Mouse (Mus musculus): ENCODE results near the gene R3hdm2. TPM values are rescaled to one million over a fixed set of nuclear protein-coding genes. Genes with fewer than 3 reads are reported as not detected.

Gene R3hdm2
- total and polyA plus RNA-seq, 3 experiments, result 8.2 to 60.6 TPM; not detected in 1

GRCm38 (mm10) chr10:127339683-127340576 is 40.2 kb upstream of the R3hdm2 start:
- no peaks in the 10 kb centered on the region for H3K27me3 ChIP-seq (ENCODE audit: control insufficient read depth in 1 of 2, insufficient read depth in 2 of 2, low read length in 2 of 2)

DNA sequence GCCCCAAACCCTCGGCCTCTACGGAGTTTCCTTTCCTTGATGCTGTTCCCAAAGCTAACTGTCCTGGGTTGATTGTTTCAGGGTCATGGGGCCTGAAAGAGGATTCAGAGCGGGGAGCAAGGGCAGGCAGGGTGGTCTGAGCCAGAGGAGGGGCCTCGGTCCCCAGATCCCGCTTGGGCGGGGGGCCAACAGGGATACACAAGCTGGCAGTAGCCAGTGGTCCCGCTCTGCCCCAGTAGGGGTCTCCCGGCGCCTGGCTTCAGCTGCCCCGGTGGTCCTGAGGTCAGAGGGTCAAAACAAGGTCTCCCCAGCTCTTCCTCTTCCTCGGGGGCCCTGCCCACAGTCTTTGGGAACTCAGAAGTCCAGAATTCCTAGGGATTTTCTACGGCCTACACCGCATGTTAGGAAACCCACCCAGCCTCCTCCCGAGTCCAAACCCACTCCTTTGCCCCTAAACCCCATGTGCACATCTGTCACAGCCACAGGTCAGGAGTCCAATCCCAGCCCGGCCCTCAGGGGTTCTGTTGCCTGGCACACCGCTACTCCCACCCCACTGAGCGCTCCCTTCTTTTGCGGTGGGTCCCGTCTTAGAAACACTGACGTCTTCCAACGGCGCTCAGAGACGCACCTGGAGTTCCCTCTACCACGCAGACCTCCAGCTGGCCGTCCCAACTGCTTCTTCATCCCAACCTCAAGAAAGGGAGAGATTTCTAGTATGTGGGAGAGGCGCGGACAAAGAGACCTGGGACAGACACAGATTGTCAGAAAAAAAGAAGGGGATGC is 39.4 kb upstream of the R3hdm2 start:
- Histone ChIP-seq H3K27ac (ENCODE audit: control insufficient read depth, low read depth, low read length) (no peak overlapping the region), H3K4me1 (ENCODE audit: control insufficient read depth in 1 of 2, insufficient read depth in 2 of 2, low read length in 2 of 2) (0 out of 4 replicates have a peak, but pooled peaks cover 0 to 3% of the 10 kb centered on the region in 2 experiments), H3K9me3 (replicated peaks; ENCODE audit: insufficient read depth, low read length) (no peaks in the 10 kb centered on the region), H3K79me2 (ENCODE audit: control insufficient read depth, insufficient read depth, low read length, poor library complexity) (no peaks in the 10 kb centered on the region; the same call in 1 of the 2 replicates), H3K27me3 (ENCODE audit: control insufficient read depth in 1 of 2, insufficient read depth in 2 of 2, low read length in 2 of 2) (no peaks in the 10 kb centered on the region), H3K36me3 (ENCODE audit: control insufficient read depth in 1 of 2, insufficient read depth in 2 of 2, low read length in 2 of 2) (peaks cover 0 to 2% of the 10 kb centered on the region in 2 experiments; a peak in 1 of 4 replicates), H3K9ac (ENCODE audit: control insufficient read depth, low read depth, low read length, poor library complexity, severe bottlenecking) (peak overlapping the region; percentile 50), H3K4me3 (ENCODE audit: control insufficient read depth in 1 of 2, insufficient read depth in 1 of 2, low read depth in 2 of 2, low read length in 2 of 2) (peak overlapping the region; percentile 38 to 95)
- peak; percentile 50 for DNase-seq (ENCODE audit: low read depth, low spot score)
- TF ChIP-seq MYB (IDR thresholded peaks at IDR 0.05; ENCODE audit: low read depth, low read length) (no peak), POLR2AphosphoS2 (IDR thresholded peaks at IDR 0.05; ENCODE audit: low read length) (no peak), TAL1 (IDR thresholded peaks at IDR 0.05; ENCODE audit: low read length) (no peak), KAT2A (conservative IDR thresholded peaks at IDR 0.05; ENCODE audit: low read depth, low read length) (no peak), MYC (IDR thresholded peaks at IDR 0.05; ENCODE audit: low read depth, low read length) (no peak), BHLHE40 (IDR thresholded peaks at IDR 0.05; ENCODE audit: borderline replicate concordance, low read depth, low read length) (no peak), GATA1 (IDR thresholded peaks at IDR 0.05; ENCODE audit: low read depth, low read length) (no peak), ZKSCAN1 (IDR thresholded peaks at IDR 0.05; ENCODE audit: low read depth, low read length) (no peak), TBP (IDR thresholded peaks at IDR 0.05; ENCODE audit: low read depth, low read length) (no peak), UBTF (IDR thresholded peaks at IDR 0.05; ENCODE audit: borderline replicate concordance, insufficient read depth, low read depth, low read length) (no peak)

More at GRCm38 (mm10) chr10:127339683-127340576, 40.2 kb upstream of the R3hdm2 start:
- no peaks in the 10 kb centered on the region for H3K9me3 ChIP-seq (replicated peaks; ENCODE audit: insufficient read depth, low read length)
- H3K79me2 ChIP-seq (ENCODE audit: control insufficient read depth, insufficient read depth, low read length, poor library complexity), result no peaks in the 10 kb centered on the region; the same call in 1 of the 2 replicates
- H3K27ac ChIP-seq (ENCODE audit: control insufficient read depth, low read depth, low read length), result peak overlapping the region; percentile 56
- H3K36me3 ChIP-seq (ENCODE audit: control insufficient read depth in 1 of 2, insufficient read depth in 2 of 2, low read length in 2 of 2), result peaks cover 0 to 2% of the 10 kb centered on the region in 2 experiments; a peak in 1 of 4 replicates
- peak overlapping the region; percentile 61 to 95 for H3K4me3 ChIP-seq (ENCODE audit: control insufficient read depth in 1 of 2, insufficient read depth in 1 of 2, low read depth in 2 of 2, low read length in 2 of 2)
- H3K9ac ChIP-seq (ENCODE audit: control insufficient read depth, low read depth, low read length, poor library complexity, severe bottlenecking), result peak overlapping the region; percentile 66
- DNase-seq (ENCODE audit: low read depth, low spot score), result peak; percentile 90
- 0 out of 4 replicates have a peak, but pooled peaks cover 0 to 3% of the 10 kb centered on the region in 2 experiments for H3K4me1 ChIP-seq (ENCODE audit: control insufficient read depth in 1 of 2, insufficient read depth in 2 of 2, low read length in 2 of 2)
- TF ChIP-seq CHD2 (IDR thresholded peaks at IDR 0.05; ENCODE audit: low read length) (no peak; the same call in 1 of the 2 replicates), RCOR1 (IDR thresholded peaks at IDR 0.05; ENCODE audit: low read depth, low read length) (no peak), ZC3H11A (IDR thresholded peaks at IDR 0.05; ENCODE audit: low read depth, low read length) (no peak), MAX (IDR thresholded peaks at IDR 0.05; ENCODE audit: low read length) (no peak), NELFE (IDR thresholded peaks at IDR 0.05; ENCODE audit: low read depth, low read length) (peak; percentile 19; the same call in 1 of the 2 replicates), MAZ (IDR thresholded peaks at IDR 0.05; ENCODE audit: low read depth, low read length) (peak; percentile 63; the same call in 1 of the 2 replicates), CTCF (IDR thresholded peaks at IDR 0.05 in 2 of 3, conservative IDR thresholded peaks at IDR 0.05 in 1 of 3; ENCODE audit: control insufficient read depth in 1 of 3, insufficient read depth in 1 of 3, low read depth in 2 of 3, low read length in 3 of 3, poor library complexity in 1 of 3, severe bottlenecking in 1 of 3) (no peak), MYC (IDR thresholded peaks at IDR 0.05; ENCODE audit: low read depth, low read length) (no peak)

Data from MEL (cell line).